Mouse (Mus musculus) liver, adult 2 months (tissue): ENCODE results near the gene Xcl1. TPM values are rescaled to one million over a fixed set of nuclear protein-coding genes. Genes with fewer than 3 reads are reported as not detected.

Experiments used
- DNase-seq: peaks from one replicate; pipeline ENCODE4 v3.0.0-alpha.2; 2011; ENCODE audit warnings: low read depth, low spot score; ENCODE audit errors: extremely low read depth
- H3K27ac ChIP-seq: fragments of 200-500 bp; replicated peaks from 2 replicates; pipeline ENCODE4 v1.5.1; 2012; ENCODE audit warnings: low read depth, mild to moderate bottlenecking, control low read depth, inconsistent platforms, low read length; ENCODE audit not compliant: insufficient read depth
- H3K27me3 ChIP-seq: fragments of 200-500 bp; 2 replicates; pipeline ENCODE4 v1.6.1; 2012; ENCODE audit warnings: mild to moderate bottlenecking, moderate library complexity, low read length, inconsistent platforms; ENCODE audit not compliant: control insufficient read depth, insufficient read depth
- H3K36me3 ChIP-seq: fragments of 200-500 bp; 2 replicates; pipeline ENCODE4 v1.6.1; 2012; ENCODE audit warnings: low read length, inconsistent platforms; ENCODE audit not compliant: control insufficient read depth, insufficient read depth
- H3K4me1 ChIP-seq: fragments of 200-500 bp; 2 replicates; pipeline ENCODE4 v1.6.1; 2011; ENCODE audit warnings: low read length; ENCODE audit not compliant: control insufficient read depth, insufficient read depth
- H3K4me3 ChIP-seq: fragments of 200-500 bp; 2 replicates; pipeline ENCODE4 v1.5.1; 2011; ENCODE audit warnings: low read depth, mild to moderate bottlenecking, control low read depth, low read length, moderate library complexity; ENCODE audit not compliant: insufficient read depth
- H3K79me2 ChIP-seq: fragments of 200-500 bp; 2 replicates; pipeline ENCODE4 v1.6.1; 2012; ENCODE audit warnings: inconsistent platforms, mild to moderate bottlenecking, low read length, moderate library complexity; ENCODE audit not compliant: control insufficient read depth, insufficient read depth
- H3K9ac ChIP-seq: fragments of 200-500 bp; 2 replicates; pipeline ENCODE4 v1.6.1; 2012; ENCODE audit warnings: low read depth, mild to moderate bottlenecking, control low read depth, inconsistent platforms, low read length
- CTCF ChIP-seq: fragments of 200-500 bp; IDR thresholded peaks from 2 replicates; pipeline ENCODE4 v1.5.1; 2011; ENCODE audit warnings: low read depth, low read length, control low read depth
- POLR2A ChIP-seq: fragments of 200-500 bp; IDR thresholded peaks from 2 replicates; pipeline ENCODE4 v1.6.1; 2011; ENCODE audit warnings: low read length, control low read depth; ENCODE audit not compliant: insufficient read depth; ENCODE audit errors: extremely low read depth
- WGBS: fragments of 180-500 bp; shearing (Covaris S2); methylation state at CpG from one replicate; pipeline ENCODE4 v1.1.7; 2018; 5-methylcytosine and 5-hydroxymethylcytosine counted together
- polyA plus RNA-seq: library from polyadenylated mRNA; depleted of rRNA; stranded (reverse); fragments of >200 nt; gene quantifications from 2 replicates; pipeline ENCODE4 v1.2.3, GENCODE M21; 2012
- total RNA-seq: library from RNA; depleted of rRNA; stranded (reverse); fragments of >200 nt; gene quantifications from 2 replicates; pipeline ENCODE4 v1.2.3, GENCODE M21; 2014

The Xcl1 gene
- total and polyA plus RNA-seq, 2 experiments: 0.65 to 0.89 TPM

DNA sequence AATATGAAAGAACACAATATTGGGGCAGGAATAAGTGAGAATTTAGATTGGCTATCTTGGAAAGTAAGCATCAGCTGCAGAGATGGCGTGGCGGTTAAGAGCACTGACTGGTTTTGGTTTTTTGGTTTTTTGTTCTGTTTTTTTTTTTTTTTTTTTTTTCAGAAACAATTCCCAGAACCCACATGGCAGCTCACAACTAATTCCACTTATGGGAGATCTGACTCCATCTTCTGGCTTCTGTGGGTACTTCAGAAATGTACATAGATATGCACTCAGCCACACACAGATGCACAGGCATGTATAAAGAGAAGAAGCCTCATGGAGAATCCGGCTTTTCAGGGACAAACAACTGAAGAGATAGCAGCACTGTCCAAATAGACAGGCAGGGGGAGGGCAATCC, 22.6 kb upstream of the Xcl1 start:
- 80% methylated on average over 3 of the region's 3 CpGs for WGBS
- H3K79me2 ChIP-seq: no peaks in the 10 kb centered on the region

DNA sequence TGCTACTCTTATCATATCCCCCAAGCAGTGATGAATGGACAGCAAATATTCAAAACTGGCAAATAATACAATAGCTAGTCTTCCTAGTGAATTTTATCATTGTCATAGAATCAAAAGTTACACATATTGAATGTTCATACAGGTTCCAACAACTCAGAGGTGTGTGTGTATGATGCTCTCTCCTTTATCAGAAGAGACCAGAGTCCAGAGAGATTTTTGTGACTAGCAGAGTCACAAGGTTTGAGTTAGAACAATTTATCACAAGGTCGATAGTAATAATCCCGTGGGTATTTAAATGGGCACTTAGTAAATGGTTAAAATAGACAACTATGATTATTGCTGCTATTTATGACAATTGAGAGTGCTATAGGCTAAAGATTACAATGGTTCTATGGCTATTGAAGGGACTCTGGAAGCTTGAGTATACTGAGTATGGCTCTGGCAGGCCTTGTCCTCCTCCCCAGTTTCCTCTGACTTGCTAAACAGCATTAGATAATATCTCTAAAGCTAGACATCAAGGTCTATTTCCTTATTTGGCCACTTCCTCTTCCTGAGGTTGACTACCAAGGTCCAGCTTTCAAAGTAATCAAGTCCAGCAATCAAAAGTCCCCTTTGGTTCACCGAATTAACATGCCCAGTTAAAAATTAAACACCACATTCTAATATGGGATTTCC, 21.5 kb upstream of the Xcl1 start:
- Histone ChIP-seq H3K9ac (no peak overlapping the region), H3K27ac (no peak overlapping the region), H3K36me3 (no peaks in the 10 kb centered on the region), H3K4me1 (no peaks in the 10 kb centered on the region), H3K4me3 (no peak overlapping the region), H3K79me2 (no peaks in the 10 kb centered on the region), H3K27me3 (0 out of 2 replicates have a peak, but pooled peaks cover 1% of the 10 kb centered on the region)
- TF ChIP-seq POLR2A: no peak
- no peak for TF ChIP-seq CTCF
- peak; percentile 26 for DNase-seq
- 57% methylated on average over 3 of the region's 3 CpGs for WGBS

More for the DNA sequence above, 22.6 kb upstream of the Xcl1 start:
- DNase-seq: no peak
- Histone ChIP-seq H3K4me1 (no peaks in the 10 kb centered on the region), H3K27ac (no peak overlapping the region), H3K27me3 (0 out of 2 replicates have a peak, but pooled peaks cover 2% of the 10 kb centered on the region), H3K4me3 (no peak overlapping the region), H3K36me3 (no peaks in the 10 kb centered on the region), H3K9ac (no peak overlapping the region)
- TF ChIP-seq CTCF (no peak), POLR2A (no peak)

DNA sequence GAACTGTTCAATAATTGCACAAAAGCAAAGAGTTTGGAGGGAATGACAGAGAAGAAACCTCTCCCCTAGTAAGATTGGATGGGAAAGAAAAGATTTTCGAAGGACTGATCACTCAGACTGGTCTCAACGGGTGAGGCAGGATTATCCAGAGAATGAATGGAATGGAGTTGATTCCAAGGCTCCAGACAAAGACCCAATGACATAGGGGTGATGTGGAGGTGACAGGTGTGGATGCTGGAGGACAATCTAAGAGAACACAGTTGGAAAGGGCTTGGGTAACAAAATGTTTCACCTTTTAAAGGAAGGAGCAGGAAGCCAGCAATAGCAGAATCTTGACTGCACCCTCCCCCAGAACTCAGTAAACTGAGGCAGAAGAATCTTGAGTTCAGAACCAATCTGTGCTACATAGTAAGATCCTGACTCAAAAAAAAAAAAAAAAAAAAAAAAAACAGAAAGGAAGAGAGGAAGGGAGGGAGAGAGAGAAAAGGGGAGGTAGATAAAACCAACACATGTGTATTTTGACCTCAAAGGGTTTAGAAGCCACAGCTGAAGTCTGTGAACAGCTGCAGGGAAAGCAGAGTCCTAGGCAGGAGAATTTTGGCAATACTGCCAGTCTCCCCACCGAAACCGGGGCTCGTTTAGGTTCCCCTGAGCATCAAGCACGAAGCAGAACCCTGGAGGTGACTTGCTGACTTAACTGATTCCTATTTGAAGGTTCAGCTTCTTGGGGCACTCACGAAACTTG, 20.3 kb upstream of the Xcl1 start:
- no peak overlapping the region for H3K9ac ChIP-seq
- 78% methylated on average over 7 of the region's 7 CpGs for WGBS

DNA sequence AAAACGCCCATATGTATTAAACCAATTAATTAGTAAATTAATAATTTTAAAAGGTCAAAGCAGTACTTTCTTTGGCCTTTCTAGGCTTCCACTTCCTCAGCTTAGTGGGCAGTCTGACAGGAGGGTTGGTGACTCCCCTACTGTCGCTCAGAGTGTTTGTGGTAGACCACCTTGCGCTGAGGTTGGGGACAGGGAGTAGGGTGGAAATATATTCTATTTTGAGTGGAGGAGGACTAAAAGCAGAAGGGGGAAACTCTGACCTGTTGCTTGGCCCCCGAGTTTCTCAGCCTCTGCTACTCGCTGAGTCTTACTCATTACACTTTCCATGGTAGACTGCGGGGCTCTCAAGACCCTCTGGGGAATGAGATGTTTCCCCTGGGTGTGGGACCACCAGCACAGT, 18.2 kb upstream of the Xcl1 start:
- Histone ChIP-seq H3K27me3 (no peaks in the 10 kb centered on the region), H3K9ac (no peak overlapping the region), H3K4me1 (no peaks in the 10 kb centered on the region), H3K27ac (no peak overlapping the region), H3K36me3 (no peaks in the 10 kb centered on the region), H3K79me2 (no peaks in the 10 kb centered on the region), H3K4me3 (no peak overlapping the region)
- DNase-seq: no peak
- 87% methylated on average over 6 of the region's 6 CpGs for WGBS
- TF ChIP-seq POLR2A (no peak), CTCF (no peak)

More for the DNA sequence above, 20.3 kb upstream of the Xcl1 start:
- Histone ChIP-seq H3K4me1 (no peaks in the 10 kb centered on the region), H3K27me3 (no peaks in the 10 kb centered on the region), H3K79me2 (no peaks in the 10 kb centered on the region), H3K4me3 (no peak overlapping the region), H3K36me3 (no peaks in the 10 kb centered on the region), H3K27ac (no peak overlapping the region)
- no peak for DNase-seq
- TF ChIP-seq CTCF (no peak), POLR2A (no peak)

DNA sequence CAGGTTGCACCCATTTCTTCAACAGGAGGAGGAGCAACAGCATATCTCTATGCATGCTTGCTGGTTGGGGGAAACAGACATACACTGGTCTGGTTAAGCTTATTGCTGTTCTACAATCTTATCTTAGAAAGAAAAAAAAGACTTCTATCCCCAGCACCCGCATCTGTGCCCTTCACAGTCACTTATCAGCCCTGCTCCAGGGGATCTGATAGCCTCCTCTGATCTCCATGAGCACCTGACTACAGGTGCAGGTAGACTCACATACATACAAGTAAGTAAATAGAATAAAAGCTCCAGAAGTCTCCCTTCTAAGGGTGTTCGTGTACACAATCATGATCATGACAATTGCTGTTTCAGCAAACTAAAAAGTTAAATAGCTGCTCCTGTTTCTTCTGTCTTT, 733 bp upstream of the Xcl1 start:
- H3K4me1 ChIP-seq: no peaks in the 10 kb centered on the region
- H3K9ac ChIP-seq: no peak overlapping the region
- TF ChIP-seq CTCF: no peak
- no peak for TF ChIP-seq POLR2A
- no peak overlapping the region for H3K27ac ChIP-seq
- no peaks in the 10 kb centered on the region for H3K36me3 ChIP-seq
- no peak overlapping the region for H3K4me3 ChIP-seq
- 44% methylated on average over 2 of the region's 2 CpGs for WGBS
- DNase-seq: no peak
- no peaks in the 10 kb centered on the region for H3K27me3 ChIP-seq
- H3K79me2 ChIP-seq: no peaks in the 10 kb centered on the region

DNA sequence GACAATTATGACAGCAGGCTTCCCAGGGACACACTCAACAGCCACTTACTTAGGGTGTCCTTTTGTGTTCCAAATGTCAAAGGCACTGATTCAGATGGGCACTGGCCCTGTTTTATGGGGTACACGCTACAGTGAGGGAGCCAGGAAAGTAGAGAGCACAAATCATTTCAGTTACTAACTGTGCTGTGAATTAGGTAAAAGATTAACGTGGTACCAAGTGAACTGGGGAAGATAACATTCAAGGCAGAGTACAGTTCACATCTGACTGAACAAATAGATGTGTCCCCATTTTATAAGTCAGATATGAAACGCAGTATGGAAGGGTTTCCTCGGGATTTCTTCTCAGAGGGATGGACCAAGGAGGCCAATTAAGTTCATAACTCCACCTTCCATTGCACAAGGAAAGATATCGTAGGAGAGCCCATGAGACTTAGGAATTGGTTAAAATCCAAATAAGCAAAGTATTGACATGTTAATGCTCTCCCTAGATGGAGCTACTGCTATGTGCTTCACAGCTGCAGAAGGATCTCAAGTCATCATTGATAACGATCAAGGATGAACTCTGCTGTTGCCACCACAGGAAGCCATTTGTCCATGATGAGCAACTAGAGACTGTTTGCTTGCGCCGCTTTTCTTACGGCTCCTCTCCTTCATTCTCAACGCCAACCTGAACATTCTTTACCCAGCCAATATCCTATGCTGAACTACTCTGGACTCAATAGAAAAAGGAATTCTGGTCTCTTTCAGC, 1.7 kb downstream of the Xcl1 start:
- Histone ChIP-seq H3K79me2 (no peaks in the 10 kb centered on the region), H3K27me3 (no peaks in the 10 kb centered on the region), H3K36me3 (no peaks in the 10 kb centered on the region), H3K4me1 (no peaks in the 10 kb centered on the region), H3K27ac (no peak overlapping the region), H3K9ac (no peak overlapping the region), H3K4me3 (no peak overlapping the region)
- DNase-seq: no peak
- WGBS: 74% methylated on average over 10 of the region's 10 CpGs
- no peak for TF ChIP-seq CTCF
- TF ChIP-seq POLR2A: no peak
